Comparison of ENCODE assay signal across 8 mouse cellular contexts in genomic region chr1:136017907-136018313, GRCm38 (mm10). TPM values are rescaled to one million over a fixed set of nuclear protein-coding genes. Genes with fewer than 3 reads are reported as not detected.
DNase-seq lines count a peak whose midpoint lies in the region; ATAC-seq and TF ChIP-seq lines count a peak whose summit lies in the region.

No protein-coding gene starts in this region.

- TF ChIP-seq RAD21 in CH12.LX (IDR thresholded peaks at IDR 0.05; ENCODE audit: low read depth, low read length), result no peak

- H3K4me1 ChIP-seq in CH12.LX (ENCODE audit: control insufficient read depth in 1 of 2, insufficient read depth in 2 of 2), result peaks cover 3 to 19% of the 10 kb centered on the region in 2 experiments
- H3K4me1 ChIP-seq in forebrain, embryonic 11.5 days (replicated peaks; ENCODE audit: control insufficient read depth, insufficient read depth, low read length), result peaks cover 8% of the 10 kb centered on the region; the same call in 1 of the 2 replicates
- peaks cover 11% of the 10 kb centered on the region for H3K4me1 ChIP-seq in heart, embryonic 16.5 days (ENCODE audit: control insufficient read depth, insufficient read depth, low read length)
- H3K4me1 ChIP-seq in liver, embryonic 15.5 days (replicated peaks), result peaks cover 60% of the 10 kb centered on the region
- peaks cover 14% of the 10 kb centered on the region for H3K4me1 ChIP-seq in neural tube, embryonic 12.5 days

- H3K27me3 ChIP-seq in CH12.LX (replicated peaks), result peaks cover 4% of the 10 kb centered on the region
- no peaks in the 10 kb centered on the region for H3K27me3 ChIP-seq in forebrain, embryonic 11.5 days (ENCODE audit: control insufficient read depth, insufficient read depth, low read length)
- H3K27me3 ChIP-seq in heart, embryonic 16.5 days (ENCODE audit: control insufficient read depth, insufficient read depth, low read length), result no peaks in the 10 kb centered on the region
- H3K27me3 ChIP-seq in liver, embryonic 15.5 days, result no peaks in the 10 kb centered on the region
- H3K27me3 ChIP-seq in neural tube, embryonic 12.5 days (replicated peaks), result no peaks in the 10 kb centered on the region

- H3K4me3 ChIP-seq in CH12.LX (replicated peaks in 1 of 3; ENCODE audit: low read depth in 2 of 3, low read length in 2 of 3, poor library complexity in 1 of 3), result peak overlapping the region; percentile 87 to 88 (median 88)
- H3K4me3 ChIP-seq in forebrain, embryonic 11.5 days (ENCODE audit: low read depth, low read length), result peak overlapping the region; percentile 64
- peak overlapping the region; percentile 87 for H3K4me3 ChIP-seq in heart, embryonic 16.5 days (ENCODE audit: low read length)
- H3K4me3 ChIP-seq in liver, embryonic 15.5 days (replicated peaks), result peak overlapping the region; percentile 96
- peak overlapping the region; percentile 83 for H3K4me3 ChIP-seq in neural tube, embryonic 12.5 days

- H3K9ac ChIP-seq in CH12.LX (ENCODE audit: insufficient read depth, low read depth), result peak overlapping the region; percentile 79
- H3K9ac ChIP-seq in forebrain, embryonic 11.5 days (ENCODE audit: low read length), result peak overlapping the region; percentile 87
- peak overlapping the region; percentile 85 for H3K9ac ChIP-seq in heart, embryonic 16.5 days (ENCODE audit: low read length)
- H3K9ac ChIP-seq in liver, embryonic 15.5 days, result peak overlapping the region; percentile 93
- peak overlapping the region; percentile 91 for H3K9ac ChIP-seq in neural tube, embryonic 12.5 days

- DNase-seq in CH12.LX (ENCODE audit: extremely low read depth), result peak; percentile 89
- peak; percentile 91 for DNase-seq in c-Kit-positive CD71-positive TER-119-negative erythroid progenitor cells, embryonic 14.5 days (ENCODE audit: low read depth)
- DNase-seq in forebrain, embryonic 11.5 days (ENCODE audit: low spot score), result peak; percentile 94
- peak; percentile 96 to 97 for DNase-seq in kidney, postnatal 36 days
- DNase-seq in telencephalon, adult 2 months (ENCODE audit: low read depth, low spot score), result peak; percentile 96

- H3K9me3 ChIP-seq in CH12.LX (replicated peaks; ENCODE audit: low read length), result no peaks in the 10 kb centered on the region
- H3K9me3 ChIP-seq in forebrain, embryonic 11.5 days (ENCODE audit: control insufficient read depth, low read length), result no peaks in the 10 kb centered on the region
- H3K9me3 ChIP-seq in heart, embryonic 16.5 days (replicated peaks; ENCODE audit: control insufficient read depth, low read length), result no peaks in the 10 kb centered on the region
- H3K9me3 ChIP-seq in liver, embryonic 15.5 days (replicated peaks), result no peaks in the 10 kb centered on the region
- H3K9me3 ChIP-seq in neural tube, embryonic 12.5 days, result no peaks in the 10 kb centered on the region

- no peaks in the 10 kb centered on the region for H3K79me2 ChIP-seq in CH12.LX (replicated peaks; ENCODE audit: control insufficient read depth, extremely low read depth, insufficient read depth, poor library complexity, severe bottlenecking)

- in situ Hi-C loops in CH12.LX (cut with MboI; ENCODE audit: low pct_ligation_motif_present, low pct_unique_long_range_greater_than_20kb, low sequenced_read_pairs), result no loop called here

- dilution Hi-C loops in CH12.LX (cut with MboI; ENCODE audit: extremely low pct_ligation_motif_present, extremely low pct_unique_long_range_greater_than_20kb, low sequenced_read_pairs), result no loop called here

- TF ChIP-seq EP300 in CH12.LX (IDR thresholded peaks at IDR 0.05; ENCODE audit: low read length), result no peak

- no peak for TF ChIP-seq CTCF in CH12.LX (conservative IDR thresholded peaks at IDR 0.05 in 1 of 2, IDR thresholded peaks at IDR 0.05 in 1 of 2; ENCODE audit: low read depth in 2 of 2, low read length in 2 of 2)

- peaks cover 3 to 27% of the 10 kb centered on the region in 2 experiments for H3K36me3 ChIP-seq in CH12.LX (replicated peaks in 1 of 2; ENCODE audit: control insufficient read depth in 1 of 2, insufficient read depth in 1 of 2, low read length in 1 of 2)
- H3K36me3 ChIP-seq in forebrain, embryonic 11.5 days (ENCODE audit: control insufficient read depth, insufficient read depth, low read length), result no peaks in the 10 kb centered on the region; the same call in 1 of the 2 replicates
- peaks cover 18% of the 10 kb centered on the region for H3K36me3 ChIP-seq in heart, embryonic 16.5 days (ENCODE audit: control insufficient read depth, insufficient read depth)
- H3K36me3 ChIP-seq in liver, embryonic 15.5 days (replicated peaks), result peaks cover 33% of the 10 kb centered on the region
- peaks cover 22% of the 10 kb centered on the region for H3K36me3 ChIP-seq in neural tube, embryonic 12.5 days

- peak; percentile 99 for ATAC-seq in forebrain, embryonic 11.5 days (replicated peaks; ENCODE audit: low FRiP score)
- peak; percentile 97 for ATAC-seq in heart, embryonic 16.5 days (replicated peaks; ENCODE audit: extremely low read depth, insufficient read depth, low FRiP score)
- ATAC-seq in liver, embryonic 15.5 days (ENCODE audit: insufficient read depth), result peak; percentile 78
- peak; percentile 99 for ATAC-seq in neural tube, embryonic 12.5 days (ENCODE audit: low FRiP score, low read depth)

- peak overlapping the region; percentile 90 for H3K4me2 ChIP-seq in CH12.LX (ENCODE audit: insufficient read depth, low read depth, poor library complexity, severe bottlenecking)
- H3K4me2 ChIP-seq in forebrain, embryonic 11.5 days (ENCODE audit: low read depth, low read length, severe bottlenecking), result peak overlapping the region; percentile 62
- peak overlapping the region; percentile 94 for H3K4me2 ChIP-seq in heart, embryonic 16.5 days (ENCODE audit: low read depth, low read length)
- peak overlapping the region; percentile 82 for H3K4me2 ChIP-seq in liver, embryonic 15.5 days
- H3K4me2 ChIP-seq in neural tube, embryonic 12.5 days (replicated peaks), result peak overlapping the region; percentile 96

- under 1% methylated on average over 22 of the region's 22 CpGs for WGBS in forebrain, embryonic 11.5 days
- WGBS in heart, embryonic 16.5 days, result 0% methylated on average over 22 of the region's 22 CpGs
- 0% methylated on average over 22 of the region's 22 CpGs for WGBS in liver, embryonic 15.5 days (ENCODE audit: insufficient replicate concordance)
- WGBS in neural tube, embryonic 12.5 days, result under 1% methylated on average over 22 of the region's 22 CpGs

- TF ChIP-seq POLR2A in CH12.LX (IDR thresholded peaks at IDR 0.05; ENCODE audit: low read depth, low read length), result peak; percentile 25; the same call in 1 of the 2 replicates

- H3K27ac ChIP-seq in CH12.LX (ENCODE audit: insufficient read depth, low read depth), result peak overlapping the region; percentile 31
- 0 out of 2 replicates have a peak overlapping the region, but pooled peaks have one; percentile 37 for H3K27ac ChIP-seq in forebrain, embryonic 11.5 days (ENCODE audit: low read depth, low read length)
- H3K27ac ChIP-seq in heart, embryonic 16.5 days (ENCODE audit: low read length), result peak overlapping the region; percentile 17
- peak overlapping the region; percentile 90 for H3K27ac ChIP-seq in liver, embryonic 15.5 days (replicated peaks)
- peak overlapping the region; percentile 27; the same call in 1 of the 2 replicates for H3K27ac ChIP-seq in neural tube, embryonic 12.5 days

TF ChIP-seq in CH12.LX, 34 proteins besides CTCF, POLR2A, EP300 and RAD21 (continues in another document):
- TF ChIP-seq SMC3 (IDR thresholded peaks at IDR 0.05; ENCODE audit: low read depth, low read length), result no peak
- no peak for TF ChIP-seq MAFK (IDR thresholded peaks at IDR 0.05; ENCODE audit: insufficient replicate concordance, low read length)
- TF ChIP-seq MXI1 (IDR thresholded peaks at IDR 0.05; ENCODE audit: low read depth, low read length), result peak; percentile 96
- TF ChIP-seq ETS1 (conservative IDR thresholded peaks at IDR 0.05; ENCODE audit: low read depth, low read length), result no peak
- no peak for TF ChIP-seq MAX (IDR thresholded peaks at IDR 0.05; ENCODE audit: low read length)

RNA-seq across cellular contexts. Expression of gene Tmem9, which starts 10.0 kb away (rescaled TPM):
- 19.1 and 22.2 TPM in 2 replicates for total RNA-seq in CH12.LX (2012; rRNA removed)
- 28.2 and 30.1 TPM in 2 replicates for total RNA-seq in CH12.LX (2014; rRNA removed)
- polyA plus RNA-seq in CH12.LX (2012; ENCODE audit: insufficient read length, low read depth), result 23.9 and 28.6 TPM in 2 replicates
- 89.4 and 98.3 TPM in 2 replicates for polyA plus RNA-seq in forebrain, embryonic 11.5 days (2014; fragmentation: Nextera tagmentation; extraction: Ambion mirVana)
- 85.5 and 98.7 TPM in 2 replicates for polyA plus RNA-seq in heart, embryonic 16.5 days (2015; fragmentation: Nextera tagmentation; extraction: Ambion mirVana)
- polyA plus RNA-seq in liver, embryonic 15.5 days (2015; fragmentation: Nextera tagmentation; extraction: Ambion mirVana), result 81.4 and 95.3 TPM in 2 replicates
- polyA plus RNA-seq in neural tube, embryonic 12.5 days (2016; fragmentation: Nextera tagmentation; extraction: Ambion mirVana), result 151 and 152 TPM in 2 replicates

RNA-seq across cellular contexts. Expression of gene Igfn1, which starts 11.8 kb away (rescaled TPM):
- not detected in 2 replicates for total RNA-seq in CH12.LX (2012; rRNA removed)
- not detected in 2 replicates for total RNA-seq in CH12.LX (2014; rRNA removed)
- 0.04 TPM in 1 of 2 replicates, not detected in the other for polyA plus RNA-seq in CH12.LX (2012; ENCODE audit: insufficient read length, low read depth)
- polyA plus RNA-seq in forebrain, embryonic 11.5 days (2014; fragmentation: Nextera tagmentation; extraction: Ambion mirVana), result not detected in 2 replicates
- polyA plus RNA-seq in heart, embryonic 16.5 days (2015; fragmentation: Nextera tagmentation; extraction: Ambion mirVana), result not detected in 2 replicates
- not detected in 2 replicates for polyA plus RNA-seq in liver, embryonic 15.5 days (2015; fragmentation: Nextera tagmentation; extraction: Ambion mirVana)
- polyA plus RNA-seq in neural tube, embryonic 12.5 days (2016; fragmentation: Nextera tagmentation; extraction: Ambion mirVana), result not detected in 2 replicates

RNA-seq across cellular contexts. Expression of gene Ascl5, which starts 32.7 kb away (rescaled TPM):
- total RNA-seq in CH12.LX (2012; rRNA removed) (not detected in 2 replicates), CH12.LX (2014; rRNA removed) (not detected in 2 replicates)
- not detected in 2 replicates for polyA plus RNA-seq in CH12.LX (2012; ENCODE audit: insufficient read length, low read depth)
- polyA plus RNA-seq in forebrain, embryonic 11.5 days (2014; fragmentation: Nextera tagmentation; extraction: Ambion mirVana), result not detected in 2 replicates
- polyA plus RNA-seq in heart, embryonic 16.5 days (2015; fragmentation: Nextera tagmentation; extraction: Ambion mirVana), result not detected in 2 replicates
- not detected in 2 replicates for polyA plus RNA-seq in liver, embryonic 15.5 days (2015; fragmentation: Nextera tagmentation; extraction: Ambion mirVana)
- polyA plus RNA-seq in neural tube, embryonic 12.5 days (2016; fragmentation: Nextera tagmentation; extraction: Ambion mirVana), result not detected in 2 replicates

RNA-seq across cellular contexts. Expression of gene Cacna1s, which starts 34.6 kb away (rescaled TPM):
- total RNA-seq in CH12.LX (2012; rRNA removed), result 54.0 and 61.7 TPM in 2 replicates
- total RNA-seq in CH12.LX (2014; rRNA removed), result 84.1 and 90.0 TPM in 2 replicates
- 33.9 and 42.5 TPM in 2 replicates for polyA plus RNA-seq in CH12.LX (2012; ENCODE audit: insufficient read length, low read depth)
- polyA plus RNA-seq in forebrain, embryonic 11.5 days (2014; fragmentation: Nextera tagmentation; extraction: Ambion mirVana), result 0.20 and 0.36 TPM in 2 replicates
- 0.28 and 0.31 TPM in 2 replicates for polyA plus RNA-seq in heart, embryonic 16.5 days (2015; fragmentation: Nextera tagmentation; extraction: Ambion mirVana)
- polyA plus RNA-seq in liver, embryonic 15.5 days (2015; fragmentation: Nextera tagmentation; extraction: Ambion mirVana), result 0.36 and 0.52 TPM in 2 replicates
- polyA plus RNA-seq in neural tube, embryonic 12.5 days (2016; fragmentation: Nextera tagmentation; extraction: Ambion mirVana), result 0.81 and 0.93 TPM in 2 replicates

Comparison
In these comparisons a context has a peak if more than half of its experiments do, and no peak if none do; other contexts are left out.
1. Peak in every context shown above with its lines: DNase-seq, ATAC-seq, H3K4me3 ChIP-seq and H3K27ac ChIP-seq.
2. H3K27ac ChIP-seq: peak in every context shown above with its lines; median percentile 90 in liver, embryonic 15.5 days; 37 in forebrain, embryonic 11.5 days; 31 in CH12.LX; 27 in neural tube, embryonic 12.5 days; 17 in heart, embryonic 16.5 days.